Mouse (Mus musculus): ENCODE data around the gene BC004004. TPM values are rescaled to one million over a fixed set of nuclear protein-coding genes. Genes with fewer than 3 reads are reported as not detected.

The BC004004 gene
- polyA plus RNA-seq, 1 experiment from 2014 or later, result 125 TPM

DNA sequence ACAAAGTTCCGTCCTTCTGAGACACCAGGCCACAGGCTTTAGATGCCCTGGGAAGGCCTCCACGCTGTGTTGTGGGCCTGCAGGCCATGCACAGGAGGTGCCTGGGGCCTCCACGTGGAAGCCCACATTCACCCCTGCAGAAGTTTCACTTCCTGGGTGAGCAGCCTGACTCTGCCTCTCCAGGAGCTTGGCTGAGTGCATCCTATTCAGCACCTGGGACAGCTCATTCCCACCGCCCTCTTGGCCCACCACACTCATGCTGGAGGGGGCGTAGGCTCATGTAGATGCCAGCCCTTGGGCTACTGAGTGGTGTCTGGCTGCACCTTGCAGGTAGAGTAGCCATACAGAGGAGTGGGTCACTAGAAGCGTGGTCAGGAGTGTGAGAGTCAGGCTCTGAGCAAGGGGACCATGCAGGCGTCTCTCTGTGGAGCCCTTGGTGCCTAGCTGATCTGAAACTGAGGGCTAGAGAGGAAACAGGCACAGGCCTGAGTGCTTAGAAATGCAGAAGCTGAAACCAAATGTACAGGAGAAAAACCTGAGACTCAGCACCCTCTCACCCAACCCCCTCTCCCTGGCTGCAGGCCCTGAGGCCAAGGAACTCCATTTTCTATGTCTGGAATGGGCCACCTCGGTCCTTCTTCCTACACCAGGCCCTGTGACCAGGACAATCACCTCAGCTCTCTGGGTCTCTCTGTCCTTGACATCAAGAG, 93.5 kb downstream of the BC004004 start:
- no peak overlapping the region for H3K4me2 ChIP-seq
- H3K36me3 ChIP-seq, result no peaks in the 10 kb centered on the region
- H3K9ac ChIP-seq, result no peak overlapping the region
- H3K4me1 ChIP-seq (replicated peaks), result peaks cover 10% of the 10 kb centered on the region
- H3K9me3 ChIP-seq, result no peaks in the 10 kb centered on the region
- no peak for ATAC-seq (ENCODE audit: low read depth)
- H3K27me3 ChIP-seq, result no peaks in the 10 kb centered on the region
- no peak overlapping the region for H3K4me3 ChIP-seq
- 56% methylated on average over 8 of the region's 8 CpGs for WGBS
- no peak overlapping the region for H3K27ac ChIP-seq (replicated peaks)

DNA sequence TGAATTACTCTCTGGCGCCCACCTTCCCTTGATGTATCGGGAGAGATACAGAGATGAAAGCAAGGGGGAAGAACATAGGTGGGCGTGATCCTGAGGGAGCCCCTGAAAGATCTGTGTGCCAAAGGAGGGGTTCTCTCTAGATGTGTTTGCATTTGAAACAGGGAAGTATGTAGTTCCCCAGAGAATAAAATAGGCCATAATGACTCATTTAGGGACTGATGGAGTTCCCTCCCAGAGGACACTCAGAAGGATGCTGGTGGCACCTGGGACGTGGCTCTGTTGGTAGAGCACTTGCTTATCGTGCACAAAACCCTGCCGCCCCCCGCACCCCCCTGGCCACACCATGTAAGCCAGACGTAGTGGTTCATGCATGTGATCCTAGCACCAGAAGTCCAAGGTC, 94.5 kb downstream of the BC004004 start:
- Histone ChIP-seq H3K9me3 (no peaks in the 10 kb centered on the region), H3K4me3 (no peak overlapping the region), H3K27ac (replicated peaks) (no peak overlapping the region), H3K4me2 (no peak overlapping the region), H3K27me3 (no peaks in the 10 kb centered on the region), H3K36me3 (no peaks in the 10 kb centered on the region), H3K9ac (no peak overlapping the region), H3K4me1 (replicated peaks) (peaks cover 3% of the 10 kb centered on the region; the same call in 1 of the 2 replicates)
- no peak for ATAC-seq (ENCODE audit: low read depth)
- WGBS, result 75% methylated on average over 8 of the region's 8 CpGs

Other genes starting within 250 kb of the BC004004 start
- 513 and 586 TPM in 2 replicates for gene Srsf3, start 236.2 kb upstream of the BC004004 start, polyA plus RNA-seq (2015; fragmentation: Nextera tagmentation; extraction: Ambion mirVana)
- 47.2 and 51.0 TPM in 2 replicates for gene Cdkn1a, start 177.8 kb upstream of the BC004004 start, polyA plus RNA-seq (2015; fragmentation: Nextera tagmentation; extraction: Ambion mirVana)
- gene Rab44, start 154.6 kb upstream of the BC004004 start, polyA plus RNA-seq (2015; fragmentation: Nextera tagmentation; extraction: Ambion mirVana), result 0.11 TPM in 1 of 2 replicates, not detected in the other
- gene Cpne5, start 30.6 kb upstream of the BC004004 start, polyA plus RNA-seq (2015; fragmentation: Nextera tagmentation; extraction: Ambion mirVana), result 21.6 and 23.4 TPM in 2 replicates
- 100 and 110 TPM in 2 replicates for gene Ppil1, start 4.6 kb upstream of the BC004004 start, polyA plus RNA-seq (2015; fragmentation: Nextera tagmentation; extraction: Ambion mirVana)
- 1.5 and 1.8 TPM in 2 replicates for gene Pi16, start 48.9 kb downstream of the BC004004 start, polyA plus RNA-seq (2015; fragmentation: Nextera tagmentation; extraction: Ambion mirVana)
- 467 and 490 TPM in 2 replicates for gene Mtch1, start 79.1 kb downstream of the BC004004 start, polyA plus RNA-seq (2015; fragmentation: Nextera tagmentation; extraction: Ambion mirVana)
- 3.7 and 4.2 TPM in 2 replicates for gene Fgd2, start 92.1 kb downstream of the BC004004 start, polyA plus RNA-seq (2015; fragmentation: Nextera tagmentation; extraction: Ambion mirVana)
- gene Pim1, start 222.0 kb downstream of the BC004004 start, polyA plus RNA-seq (2015; fragmentation: Nextera tagmentation; extraction: Ambion mirVana), result 12.4 and 14.4 TPM in 2 replicates

Measured in neural tube, embryonic 13.5 days (tissue).